Mouse (Mus musculus) CH12.LX (cell line): ENCODE results near the gene Top3a.

Experiments used
- CHD1 ChIP-seq: IDR thresholded peaks from 2 replicates; pipeline ENCODE4 v1.6.1; 2012; ENCODE audit warnings: low read depth, low read length, improper control_type of control experiment, inconsistent platforms
- CTCF ChIP-seq, 2 experiments: IDR thresholded peaks in 1 of 2; conservative IDR thresholded peaks in 1 of 2; 2 replicates each; pipeline ENCODE4 v1.5.1; 2011 to 2012; ENCODE audit warnings: low read depth in 2 of 2, low read length in 2 of 2, improper control_type of control experiment in 1 of 2, inconsistent platforms in 1 of 2, mild to moderate bottlenecking in 1 of 2, moderate library complexity in 1 of 2
- E2F4 ChIP-seq: IDR thresholded peaks from 2 replicates; pipeline ENCODE4 v1.6.1; 2011; ENCODE audit warnings: low read depth, low read length, improper control_type of control experiment; ENCODE audit not compliant: insufficient replicate concordance
- ETS1 ChIP-seq: conservative IDR thresholded peaks from 2 replicates; pipeline ENCODE4 v1.6.1; 2012; ENCODE audit warnings: low read depth, mild to moderate bottlenecking, inconsistent platforms, low read length, improper control_type of control experiment, moderate library complexity
- GABPA ChIP-seq: IDR thresholded peaks from 2 replicates; pipeline ENCODE4 v1.6.1; 2012; ENCODE audit warnings: low read depth, low read length, improper control_type of control experiment, inconsistent platforms; ENCODE audit not compliant: insufficient replicate concordance
- MXI1 ChIP-seq: IDR thresholded peaks from 2 replicates; pipeline ENCODE4 v1.6.1; 2011; ENCODE audit warnings: mild to moderate bottlenecking, low read depth, low read length, improper control_type of control experiment
- NRF1 ChIP-seq: IDR thresholded peaks from 2 replicates; pipeline ENCODE4 v1.6.1; 2014; ENCODE audit warnings: low read depth, mild to moderate bottlenecking, inconsistent platforms, low read length, improper control_type of control experiment, moderate library complexity
- POLR2A ChIP-seq: IDR thresholded peaks from 2 replicates; pipeline ENCODE4 v1.6.1; 2011; ENCODE audit warnings: low read depth, mild to moderate bottlenecking, improper control_type of control experiment, low read length
- POLR2AphosphoS2 ChIP-seq: IDR thresholded peaks from 2 replicates; pipeline ENCODE4 v1.6.1; 2011; ENCODE audit warnings: low read depth, low read length, improper control_type of control experiment
- SMC3 ChIP-seq: IDR thresholded peaks from 2 replicates; pipeline ENCODE4 v1.6.1; 2011; ENCODE audit warnings: low read depth, low read length, improper control_type of control experiment
- ZKSCAN1 ChIP-seq: IDR thresholded peaks from 2 replicates; pipeline ENCODE4 v1.6.1; 2012; ENCODE audit warnings: low read depth, inconsistent platforms, low read length, improper control_type of control experiment, borderline replicate concordance

DNA sequence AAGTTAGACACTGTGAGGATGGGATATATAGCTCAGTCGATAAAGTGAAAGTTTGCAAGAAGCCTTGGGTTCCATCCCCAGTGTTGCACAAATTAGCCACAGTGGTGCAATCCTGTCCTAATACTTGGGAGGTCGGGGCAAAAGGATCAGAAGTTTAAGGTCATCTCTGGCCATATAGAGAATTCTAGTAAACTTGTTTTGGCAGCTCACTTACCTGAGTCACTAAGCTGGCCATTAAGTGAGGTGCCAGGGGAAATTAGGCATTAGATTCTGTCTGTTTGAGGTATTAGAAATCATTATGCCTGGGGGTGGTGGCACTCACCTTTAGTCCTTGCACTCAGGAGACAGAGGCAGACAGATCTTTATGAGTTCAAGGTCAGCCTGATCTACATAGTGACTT lies 46.6 kb upstream of the Top3a start:
- TF ChIP-seq GABPA (no peak), POLR2AphosphoS2 (no peak), CTCF (conservative IDR thresholded peaks at IDR 0.05 in 1 of 2, IDR thresholded peaks at IDR 0.05 in 1 of 2; ENCODE audit: low read depth in 2 of 2, low read length in 2 of 2) (no peak), ZKSCAN1 (no peak), NRF1 (no peak), POLR2A (no peak), MXI1 (no peak), E2F4 (no peak), SMC3 (no peak), CHD1 (no peak), ETS1 (no peak)
